Mouse (Mus musculus) lung, postnatal 0 days (tissue): Measurements from ENCODE around the gene Emilin2.

ENCODE experiments used
- CTCF ChIP-seq: IDR thresholded peaks from 2 replicates; pipeline ENCODE4 v1.5.1; 2016; ENCODE audit warnings: antibody characterized with exemption, mild to moderate bottlenecking
- EP300 ChIP-seq: IDR thresholded peaks from 2 replicates; pipeline ENCODE4 v1.6.1; 2016; ENCODE audit warnings: antibody characterized with exemption, mild to moderate bottlenecking, control low read depth

DNA sequence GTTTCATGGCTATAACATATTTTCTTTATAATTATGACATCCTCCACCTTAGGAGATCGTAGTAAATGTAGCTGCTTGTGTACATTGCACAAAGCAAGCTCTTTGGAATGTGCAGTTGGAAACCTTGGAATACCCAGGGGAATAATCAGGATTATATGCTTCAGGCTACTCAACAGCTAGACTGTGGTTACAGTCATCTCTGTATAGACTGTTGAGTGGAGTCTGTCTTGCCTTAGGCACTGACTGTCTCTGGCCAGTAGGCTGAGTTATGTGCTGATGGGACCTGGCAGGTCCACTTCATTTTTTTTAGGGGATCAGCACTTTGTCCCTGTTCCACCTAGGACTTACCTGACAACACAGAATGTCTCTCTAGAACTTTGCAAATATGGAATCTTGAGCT, 98.1 kb downstream of the Emilin2 start:
- TF ChIP-seq CTCF (no peak), EP300 (no peak)
